Mouse (Mus musculus) urinary bladder, postnatal 10 days (tissue): ENCODE results near the gene 2300009A05Rik.

Experiments used
- DNase-seq: peaks from one replicate; pipeline ENCODE4 v3.0.0; 2022; ENCODE audit warnings: low spot score

Gene 2300009A05Rik

GRCm38 (mm10) chr9:63346029-63346428 lies 53.0 kb downstream of the 2300009A05Rik start:
- no peak for DNase-seq
